Mouse (Mus musculus) CH12.LX (cell line): ENCODE measurements around the gene Phldb1. TPM values are rescaled to one million over a fixed set of nuclear protein-coding genes. Genes with fewer than 3 reads are reported as not detected.

Experiments used
- DNase-seq: peaks from one replicate; pipeline ENCODE4 v3.0.0-alpha.2; 2013; ENCODE audit errors: extremely low read depth
- H3K27ac ChIP-seq: 2 replicates; pipeline ENCODE4 v1.5.1; 2012; ENCODE audit warnings: low read depth, mild to moderate bottlenecking, control low read depth, moderate library complexity; ENCODE audit not compliant: insufficient read depth
- H3K27me3 ChIP-seq: replicated peaks from 2 replicates; pipeline ENCODE3; 2012; ENCODE audit warnings: inconsistent platforms
- H3K36me3 ChIP-seq, 2 experiments: replicated peaks in 1 of 2; 2 replicates each; pipeline versions ENCODE3 to v1.6.1; 2012; ENCODE audit warnings: inconsistent platforms in 1 of 2, low read length in 1 of 2, mild to moderate bottlenecking in 1 of 2, mixed read lengths in 1 of 2, moderate library complexity in 1 of 2; ENCODE audit not compliant: control insufficient read depth in 1 of 2, insufficient read depth in 1 of 2
- H3K4me1 ChIP-seq, 2 experiments: 2 replicates each; pipeline ENCODE4 v1.6.1; 2012; ENCODE audit warnings: inconsistent platforms in 1 of 2, moderate library complexity in 1 of 2; ENCODE audit not compliant: insufficient read depth in 2 of 2, control insufficient read depth in 1 of 2
- H3K4me2 ChIP-seq: 2 replicates; pipeline ENCODE4 v1.6.1; 2012; ENCODE audit warnings: low read depth, mild to moderate bottlenecking, control low read depth; ENCODE audit not compliant: poor library complexity, insufficient read depth, severe bottlenecking
- H3K4me3 ChIP-seq, 3 experiments: fragments of 150-350 bp in 1 of 3; sonication (generic) in 1 of 3; replicated peaks in 1 of 3; 2 replicates each; pipeline versions ENCODE3 to v1.5.1; 2011 to 2012; ENCODE audit warnings: low read depth in 2 of 3, low read length in 2 of 3, mild to moderate bottlenecking in 2 of 3, moderate library complexity in 2 of 3, control low read depth in 1 of 3, improper control_type of control experiment in 1 of 3, inconsistent platforms in 1 of 3, mixed read lengths in 1 of 3; ENCODE audit not compliant: poor library complexity in 1 of 3
- H3K79me2 ChIP-seq: replicated peaks from 2 replicates; pipeline ENCODE4 v1.6.1; 2012; ENCODE audit warnings: mild to moderate bottlenecking, moderate library complexity; ENCODE audit not compliant: control insufficient read depth, poor library complexity, insufficient read depth, severe bottlenecking; ENCODE audit errors: extremely low read depth
- H3K9ac ChIP-seq: 2 replicates; pipeline ENCODE4 v1.6.1; 2012; ENCODE audit warnings: low read depth, mild to moderate bottlenecking, control low read depth, moderate library complexity; ENCODE audit not compliant: insufficient read depth
- H3K9me3 ChIP-seq: replicated peaks from 2 replicates; pipeline ENCODE3; 2012; ENCODE audit warnings: low read length, inconsistent platforms, mixed read lengths
- CHD2 ChIP-seq: IDR thresholded peaks from 2 replicates; pipeline ENCODE4 v1.6.1; 2011; ENCODE audit warnings: low read length, improper control_type of control experiment
- E2F4 ChIP-seq: IDR thresholded peaks from 2 replicates; pipeline ENCODE4 v1.6.1; 2011; ENCODE audit warnings: low read depth, low read length, improper control_type of control experiment; ENCODE audit not compliant: insufficient replicate concordance
- ELF1 ChIP-seq: IDR thresholded peaks from 2 replicates; pipeline ENCODE4 v1.6.1; 2014; ENCODE audit warnings: low read depth, mild to moderate bottlenecking, inconsistent platforms, low read length, improper control_type of control experiment
- EP300 ChIP-seq: IDR thresholded peaks from 2 replicates; pipeline ENCODE4 v1.6.1; 2011; ENCODE audit warnings: low read length, improper control_type of control experiment
- GABPA ChIP-seq: IDR thresholded peaks from 2 replicates; pipeline ENCODE4 v1.6.1; 2012; ENCODE audit warnings: low read depth, low read length, improper control_type of control experiment, inconsistent platforms; ENCODE audit not compliant: insufficient replicate concordance
- HCFC1 ChIP-seq: IDR thresholded peaks from 2 replicates; pipeline ENCODE4 v1.6.1; 2012; ENCODE audit warnings: low read depth, mild to moderate bottlenecking, inconsistent platforms, low read length, improper control_type of control experiment
- JUN ChIP-seq: IDR thresholded peaks from 2 replicates; pipeline ENCODE4 v1.6.1; 2011; ENCODE audit warnings: low read depth, mild to moderate bottlenecking, low read length, improper control_type of control experiment, moderate library complexity; ENCODE audit not compliant: insufficient read depth
- JUND ChIP-seq: conservative IDR thresholded peaks from 2 replicates; pipeline ENCODE4 v1.6.1; 2011; ENCODE audit warnings: low read depth, low read length, improper control_type of control experiment
- KAT2A ChIP-seq: IDR thresholded peaks from 2 replicates; pipeline ENCODE4 v1.6.1; 2012; ENCODE audit warnings: low read length, improper control_type of control experiment, inconsistent platforms; ENCODE audit not compliant: insufficient replicate concordance
- MAFK ChIP-seq: IDR thresholded peaks from 2 replicates; pipeline ENCODE4 v1.6.1; 2011; ENCODE audit warnings: low read length, improper control_type of control experiment; ENCODE audit not compliant: insufficient replicate concordance
- MAX ChIP-seq: IDR thresholded peaks from 2 replicates; pipeline ENCODE4 v1.6.1; 2011; ENCODE audit warnings: low read length, improper control_type of control experiment
- MXI1 ChIP-seq: IDR thresholded peaks from 2 replicates; pipeline ENCODE4 v1.6.1; 2011; ENCODE audit warnings: mild to moderate bottlenecking, low read depth, low read length, improper control_type of control experiment
- MYC ChIP-seq: IDR thresholded peaks from 2 replicates; pipeline ENCODE4 v1.6.1; 2011; ENCODE audit warnings: low read depth, mild to moderate bottlenecking, improper control_type of control experiment, low read length
- NELFE ChIP-seq: IDR thresholded peaks from 2 replicates; pipeline ENCODE4 v1.6.1; 2011; ENCODE audit warnings: low read depth, low read length, improper control_type of control experiment
- NRF1 ChIP-seq: IDR thresholded peaks from 2 replicates; pipeline ENCODE4 v1.6.1; 2014; ENCODE audit warnings: low read depth, mild to moderate bottlenecking, inconsistent platforms, low read length, improper control_type of control experiment, moderate library complexity
- PAX5 ChIP-seq: IDR thresholded peaks from 2 replicates; pipeline ENCODE4 v1.6.1; 2012; ENCODE audit warnings: low read length, inconsistent platforms, mixed read lengths
- POLR2A ChIP-seq: IDR thresholded peaks from 2 replicates; pipeline ENCODE4 v1.6.1; 2011; ENCODE audit warnings: low read depth, mild to moderate bottlenecking, improper control_type of control experiment, low read length
- POLR2AphosphoS2 ChIP-seq: IDR thresholded peaks from 2 replicates; pipeline ENCODE4 v1.6.1; 2011; ENCODE audit warnings: low read depth, low read length, improper control_type of control experiment
- RAD21 ChIP-seq: IDR thresholded peaks from 2 replicates; pipeline ENCODE4 v1.6.1; 2011; ENCODE audit warnings: low read depth, mild to moderate bottlenecking, low read length, improper control_type of control experiment, moderate library complexity
- SMC3 ChIP-seq: IDR thresholded peaks from 2 replicates; pipeline ENCODE4 v1.6.1; 2011; ENCODE audit warnings: low read depth, low read length, improper control_type of control experiment
- TBP ChIP-seq: conservative IDR thresholded peaks from 2 replicates; pipeline ENCODE4 v1.6.1; 2011; ENCODE audit warnings: low read depth, low read length, improper control_type of control experiment
- USF1 ChIP-seq: IDR thresholded peaks from 2 replicates; pipeline ENCODE4 v1.6.1; 2014; ENCODE audit warnings: low read depth, mild to moderate bottlenecking, inconsistent platforms, low read length, improper control_type of control experiment
- USF2 ChIP-seq: conservative IDR thresholded peaks from 2 replicates; pipeline ENCODE4 v1.6.1; 2011; ENCODE audit warnings: low read depth, low read length, improper control_type of control experiment
- ZKSCAN1 ChIP-seq: IDR thresholded peaks from 2 replicates; pipeline ENCODE4 v1.6.1; 2012; ENCODE audit warnings: low read depth, inconsistent platforms, low read length, improper control_type of control experiment, borderline replicate concordance
- ZMIZ1 ChIP-seq: IDR thresholded peaks from 2 replicates; pipeline ENCODE4 v1.6.1; 2012; ENCODE audit warnings: low read depth, mild to moderate bottlenecking, inconsistent platforms, low read length, improper control_type of control experiment
- dilution Hi-C: fragments of 300-500 bp; cut with MboI; formaldehyde crosslinking; loops from 2 replicates; pipeline ENCODE4 v1.14.3; 2020; ENCODE audit warnings: low sequenced_read_pairs; ENCODE audit not compliant: extremely low pct_unique_long_range_greater_than_20kb, extremely low pct_ligation_motif_present
- in situ Hi-C: fragments of 300-500 bp; cut with MboI; formaldehyde crosslinking; loops from 3 replicates; pipeline ENCODE4 v1.14.3; 2019; ENCODE audit warnings: low sequenced_read_pairs, low pct_ligation_motif_present, low pct_unique_long_range_greater_than_20kb, mixed read lengths
- polyA plus RNA-seq: library from polyadenylated mRNA; unstranded; fragments of >175 nt; gene quantifications from 2 replicates; pipeline ENCODE4 v1.2.1, GENCODE M21; 2012; ENCODE audit warnings: low read depth; ENCODE audit not compliant: insufficient read length
- total RNA-seq, 2 experiments: library from RNA; depleted of rRNA; stranded (reverse); fragments of 300-350 nt in 1 of 2; fragments of >200 nt in 1 of 2; gene quantifications; 2 replicates each; pipeline ENCODE4 v1.2.3; 2012 to 2014

Gene Phldb1
- total and polyA plus RNA-seq, 3 experiments = 7.9 to 15.1 (median 14.6) TPM

DNA sequence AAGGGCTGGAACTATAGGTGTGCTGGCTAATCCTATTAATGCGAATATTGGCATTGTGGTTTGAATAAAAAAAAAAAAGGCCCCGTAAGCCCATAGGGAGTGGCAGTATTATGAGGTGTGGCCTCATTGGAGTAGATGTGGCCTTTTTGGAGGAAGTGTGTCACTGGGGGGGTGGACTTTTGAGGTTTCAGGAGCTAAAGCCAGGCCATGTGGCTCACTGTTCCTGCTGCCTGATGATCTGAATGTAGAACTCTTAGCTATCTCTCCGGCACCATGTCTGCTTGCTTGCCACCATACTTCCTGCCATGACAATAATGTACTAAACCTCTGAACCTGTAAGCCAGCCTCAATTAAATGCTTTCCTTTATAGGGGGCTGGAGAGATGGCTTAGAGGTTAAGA, 12.3 kb upstream of the Phldb1 start:
- DNase-seq = no peak
- in situ Hi-C loops = no loop called here
- Histone ChIP-seq H3K4me3 (no peak overlapping the region), H3K9ac (no peak overlapping the region), H3K27ac (no peak overlapping the region), H3K4me2 (no peak overlapping the region), H3K36me3 (peaks cover 76 to 82% of the 10 kb centered on the region in 2 experiments), H3K4me1 (peaks cover 0 to 8% of the 10 kb centered on the region in 2 experiments; a peak in 1 of 4 replicates), H3K9me3 (no peaks in the 10 kb centered on the region), H3K27me3 (no peaks in the 10 kb centered on the region), H3K79me2 (peaks cover 3% of the 10 kb centered on the region; the same call in 1 of the 2 replicates)
- TF ChIP-seq ELF1 = no peak
- no peak for TF ChIP-seq EP300
- no peak for TF ChIP-seq USF2
- TF ChIP-seq MYC = no peak
- TF ChIP-seq CHD2 = no peak
- no peak for TF ChIP-seq TBP
- TF ChIP-seq SMC3 = no peak
- TF ChIP-seq MXI1 = no peak
- TF ChIP-seq JUN = no peak
- no peak for TF ChIP-seq E2F4
- TF ChIP-seq ZMIZ1 = no peak
- TF ChIP-seq ZKSCAN1 = no peak
- dilution Hi-C loops = no loop called here

DNA sequence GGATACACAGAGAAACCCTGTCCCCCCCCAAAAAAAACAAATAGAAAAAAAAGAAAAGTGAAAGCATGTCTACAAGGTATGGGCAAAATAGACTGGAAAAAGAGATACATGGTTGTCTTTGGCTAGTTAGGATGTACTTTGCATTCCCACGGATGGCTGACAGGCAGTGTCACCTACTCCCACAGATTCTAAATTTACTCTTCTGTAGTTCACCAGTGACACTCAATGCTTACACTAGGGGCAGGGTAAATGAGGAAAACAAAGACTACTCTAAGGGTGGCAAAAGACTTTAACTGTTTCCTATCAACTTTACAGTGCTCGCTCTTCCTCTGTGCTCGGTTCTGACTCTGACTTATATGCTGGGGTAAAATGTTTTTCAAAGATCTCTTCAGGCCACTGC, 11.7 kb upstream of the Phldb1 start:
- no peaks in the 10 kb centered on the region for H3K27me3 ChIP-seq
- H3K4me2 ChIP-seq = no peak overlapping the region
- peaks cover 3% of the 10 kb centered on the region; the same call in 1 of the 2 replicates for H3K79me2 ChIP-seq
- H3K4me3 ChIP-seq = no peak overlapping the region
- no peak overlapping the region for H3K27ac ChIP-seq
- H3K9me3 ChIP-seq = no peaks in the 10 kb centered on the region
- peaks cover 0 to 8% of the 10 kb centered on the region in 2 experiments; a peak in 1 of 4 replicates for H3K4me1 ChIP-seq
- in situ Hi-C loops (no loop called here), dilution Hi-C loops (no loop called here)
- no peak for DNase-seq
- TF ChIP-seq JUND = no peak
- TF ChIP-seq CHD2 = no peak
- no peak for TF ChIP-seq POLR2AphosphoS2
- no peak for TF ChIP-seq ELF1
- no peak for TF ChIP-seq GABPA
- no peak for TF ChIP-seq MXI1
- no peak for TF ChIP-seq JUN
- no peak for TF ChIP-seq ZKSCAN1
- no peak for TF ChIP-seq KAT2A
- TF ChIP-seq EP300 = no peak
- TF ChIP-seq PAX5 = no peak
- no peak for TF ChIP-seq MAX
- no peak for TF ChIP-seq NELFE
- TF ChIP-seq RAD21 = no peak
- no peak for TF ChIP-seq POLR2A
- no peak for TF ChIP-seq HCFC1
- no peak for TF ChIP-seq NRF1
- no peak for TF ChIP-seq MAFK
- TF ChIP-seq USF1 = no peak
- H3K9ac ChIP-seq = no peak overlapping the region
- peaks cover 72 to 77% of the 10 kb centered on the region in 2 experiments for H3K36me3 ChIP-seq
